Mouse (Mus musculus): ENCODE data around the gene Zfp800. TPM values are rescaled to one million over a fixed set of nuclear protein-coding genes. Genes with fewer than 3 reads are reported as not detected.

Zfp800 gene
- polyA plus RNA-seq, 1 experiment: 4.6 TPM

DNA sequence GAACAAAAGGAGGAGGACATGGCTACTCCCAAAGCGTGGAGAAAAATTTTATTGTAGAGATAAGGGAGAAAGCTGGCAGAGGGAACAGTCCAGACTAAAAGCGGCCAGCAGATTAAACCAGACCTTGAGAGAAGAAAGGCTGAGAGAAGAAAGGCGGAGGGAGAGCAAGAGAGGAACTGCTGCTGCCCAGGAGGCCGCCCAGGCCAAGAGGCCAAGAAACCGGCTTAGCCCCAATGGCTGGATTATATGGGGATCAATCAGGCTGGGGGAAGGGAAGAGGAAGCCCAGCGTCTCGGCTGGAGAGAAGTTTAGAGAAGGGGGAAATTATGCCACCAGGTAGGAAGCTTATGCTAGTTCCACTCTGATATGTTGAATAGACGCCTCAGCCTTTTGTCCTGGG lies 101.5 kb downstream of the Zfp800 start:
- DNase-seq (ENCODE audit: low read depth in 1 of 2, low spot score in 2 of 2): no peak
- Histone ChIP-seq H3K27ac (ENCODE audit: insufficient read depth, low read length) (no peak overlapping the region), H3K27me3 (ENCODE audit: control insufficient read depth, insufficient read depth, low read length) (no peaks in the 10 kb centered on the region), H3K36me3 (ENCODE audit: control insufficient read depth, insufficient read depth, low read length) (no peaks in the 10 kb centered on the region), H3K4me1 (ENCODE audit: control insufficient read depth, insufficient read depth, insufficient read length) (no peaks in the 10 kb centered on the region; the same call in 1 of the 2 replicates), H3K4me3 (ENCODE audit: extremely low read depth, insufficient read depth, insufficient read length) (no peak overlapping the region)
- 79% methylated on average over 8 of the region's 8 CpGs for WGBS
- TF ChIP-seq POLR2A (IDR thresholded peaks at IDR 0.05; ENCODE audit: low read depth, low read length): no peak
- no peak for TF ChIP-seq CTCF (IDR thresholded peaks at IDR 0.05; ENCODE audit: extremely low read depth, insufficient read depth, insufficient read length, insufficient replicate concordance)

DNA sequence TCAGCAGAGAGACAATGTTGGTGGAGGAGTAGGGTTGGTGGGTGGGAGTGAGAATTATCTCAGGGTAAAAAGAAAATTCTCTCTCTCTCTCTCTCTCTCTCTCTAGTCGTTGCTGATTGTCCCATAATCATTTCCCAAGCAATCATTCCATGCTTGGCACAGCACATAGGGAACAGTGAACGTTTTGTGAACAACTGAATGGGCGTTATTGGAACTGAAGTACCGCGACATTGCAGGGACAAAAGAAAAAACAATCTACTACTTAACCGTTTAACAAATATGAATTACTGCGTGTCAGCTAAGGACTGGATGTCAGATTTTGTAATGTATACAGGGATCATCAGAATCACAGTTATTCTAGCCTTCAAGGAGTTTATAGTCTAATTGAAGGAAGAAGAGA lies 102.2 kb downstream of the Zfp800 start:
- WGBS: 82% methylated on average over 7 of the region's 7 CpGs
- DNase-seq (ENCODE audit: low read depth in 1 of 2, low spot score in 2 of 2): no peak
- TF ChIP-seq CTCF (IDR thresholded peaks at IDR 0.05; ENCODE audit: extremely low read depth, insufficient read depth, insufficient read length, insufficient replicate concordance): no peak

DNA sequence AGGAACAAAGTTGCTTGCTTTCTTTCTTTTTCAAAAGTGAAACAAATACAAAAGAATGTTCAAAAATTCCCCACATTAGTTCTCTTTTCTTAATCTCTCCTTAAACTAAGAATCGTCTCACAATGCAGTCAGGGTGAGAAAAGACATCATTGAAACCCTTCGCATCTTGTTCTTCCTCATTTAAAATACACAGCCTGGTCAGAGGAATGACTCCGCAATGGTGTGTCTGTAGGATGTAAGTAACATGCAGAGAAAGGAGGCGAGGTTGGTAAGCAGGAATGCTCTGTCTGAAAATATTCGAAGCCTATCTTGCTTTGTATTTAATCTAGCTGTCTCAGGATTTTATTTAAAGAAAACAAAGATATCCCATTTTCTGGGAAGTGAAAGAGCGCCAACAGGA lies 105.0 kb downstream of the Zfp800 start:
- DNase-seq (ENCODE audit: low read depth in 1 of 2, low spot score in 2 of 2): no peak

More for the DNA sequence above, 102.2 kb downstream of the Zfp800 start:
- Histone ChIP-seq H3K27ac (ENCODE audit: insufficient read depth, low read length) (no peak overlapping the region), H3K4me1 (ENCODE audit: control insufficient read depth, insufficient read depth, insufficient read length) (no peaks in the 10 kb centered on the region; the same call in 1 of the 2 replicates), H3K36me3 (ENCODE audit: control insufficient read depth, insufficient read depth, low read length) (no peaks in the 10 kb centered on the region), H3K4me3 (ENCODE audit: extremely low read depth, insufficient read depth, insufficient read length) (no peak overlapping the region), H3K27me3 (ENCODE audit: control insufficient read depth, insufficient read depth, low read length) (no peaks in the 10 kb centered on the region)

DNA sequence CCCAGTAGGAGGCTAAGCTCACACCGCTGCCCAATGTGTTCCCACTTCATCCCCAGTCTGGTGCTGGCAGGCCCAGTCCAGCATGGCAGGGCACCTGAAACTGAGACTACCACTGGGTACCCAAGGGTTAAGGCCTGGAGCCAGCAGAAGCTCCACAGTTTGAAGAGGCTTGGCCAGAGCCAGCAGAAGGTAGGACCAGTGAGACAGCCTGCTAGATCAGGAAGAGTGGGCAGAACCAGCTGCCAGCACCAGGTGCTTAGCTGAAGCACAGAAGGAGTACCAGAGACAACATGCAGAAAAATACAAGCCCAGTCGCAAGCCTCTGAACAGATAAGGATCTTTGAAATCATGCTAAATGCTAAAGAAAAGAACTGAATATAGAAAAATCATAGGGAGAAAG lies 117.9 kb downstream of the Zfp800 start:
- Histone ChIP-seq H3K36me3 (ENCODE audit: control insufficient read depth, insufficient read depth, low read length) (no peaks in the 10 kb centered on the region), H3K4me3 (ENCODE audit: extremely low read depth, insufficient read depth, insufficient read length) (no peak overlapping the region), H3K4me1 (ENCODE audit: control insufficient read depth, insufficient read depth, insufficient read length) (no peaks in the 10 kb centered on the region), H3K27ac (ENCODE audit: insufficient read depth, low read length) (no peak overlapping the region), H3K27me3 (ENCODE audit: control insufficient read depth, insufficient read depth, low read length) (no peaks in the 10 kb centered on the region)
- no peak for DNase-seq (ENCODE audit: low read depth in 1 of 2, low spot score in 2 of 2)
- WGBS: 88% methylated on average over 2 of the region's 2 CpGs
- TF ChIP-seq CTCF (IDR thresholded peaks at IDR 0.05; ENCODE audit: extremely low read depth, insufficient read depth, insufficient read length, insufficient replicate concordance) (no peak), POLR2A (IDR thresholded peaks at IDR 0.05; ENCODE audit: low read depth, low read length) (no peak)

More for the DNA sequence above, 105.0 kb downstream of the Zfp800 start:
- H3K27ac ChIP-seq (ENCODE audit: insufficient read depth, low read length): no peak overlapping the region; the same call in 1 of the 2 replicates
- no peaks in the 10 kb centered on the region; the same call in 1 of the 2 replicates for H3K4me1 ChIP-seq (ENCODE audit: control insufficient read depth, insufficient read depth, insufficient read length)
- TF ChIP-seq POLR2A (IDR thresholded peaks at IDR 0.05; ENCODE audit: low read depth, low read length) (no peak), CTCF (IDR thresholded peaks at IDR 0.05; ENCODE audit: extremely low read depth, insufficient read depth, insufficient read length, insufficient replicate concordance) (no peak)
- H3K36me3 ChIP-seq (ENCODE audit: control insufficient read depth, insufficient read depth, low read length): no peaks in the 10 kb centered on the region
- no peak overlapping the region for H3K4me3 ChIP-seq (ENCODE audit: extremely low read depth, insufficient read depth, insufficient read length)
- H3K27me3 ChIP-seq (ENCODE audit: control insufficient read depth, insufficient read depth, low read length): no peaks in the 10 kb centered on the region
- 61% methylated on average over 6 of the region's 6 CpGs for whole genome bisulfite sequencing

DNA sequence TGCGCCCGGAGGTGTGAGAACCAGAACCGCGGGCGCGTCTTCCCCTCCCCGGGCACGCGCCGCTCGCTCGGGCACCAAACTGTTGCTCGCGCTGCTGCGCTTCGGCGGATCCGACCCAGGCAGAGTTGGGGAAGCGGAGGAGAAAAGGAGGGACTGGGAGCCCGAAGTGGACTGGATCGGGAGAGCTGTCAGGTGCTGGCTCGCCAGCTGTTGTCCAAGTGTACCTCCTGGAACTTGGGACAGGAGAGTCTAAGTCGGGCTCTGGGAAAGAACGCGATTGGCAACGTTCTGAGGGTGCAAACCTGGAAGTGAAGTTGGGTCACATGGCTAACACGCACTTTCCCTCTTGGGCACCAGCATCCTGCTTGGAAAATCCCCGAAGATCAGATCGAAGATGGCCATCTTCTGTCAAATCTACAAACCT lies 135.6 kb downstream of the Zfp800 start:
- TF ChIP-seq POLR2A (IDR thresholded peaks at IDR 0.05; ENCODE audit: low read depth, low read length) (no peak), CTCF (IDR thresholded peaks at IDR 0.05; ENCODE audit: extremely low read depth, insufficient read depth, insufficient read length, insufficient replicate concordance) (no peak)
- Histone ChIP-seq H3K4me3 (ENCODE audit: extremely low read depth, insufficient read depth, insufficient read length) (peak overlapping the region; percentile 97), H3K36me3 (ENCODE audit: control insufficient read depth, insufficient read depth, low read length) (peaks cover 10% of the 10 kb centered on the region), H3K27ac (ENCODE audit: insufficient read depth, low read length) (peak overlapping the region; percentile 82), H3K4me1 (ENCODE audit: control insufficient read depth, insufficient read depth, insufficient read length) (no peaks in the 10 kb centered on the region; the same call in 1 of the 2 replicates), H3K27me3 (ENCODE audit: control insufficient read depth, insufficient read depth, low read length) (no peaks in the 10 kb centered on the region)
- WGBS: under 1% methylated on average over 29 of the region's 29 CpGs
- peak in 1 of 2 experiments; percentile 7 for DNase-seq (ENCODE audit: low read depth in 1 of 2, low spot score in 2 of 2)

DNA sequence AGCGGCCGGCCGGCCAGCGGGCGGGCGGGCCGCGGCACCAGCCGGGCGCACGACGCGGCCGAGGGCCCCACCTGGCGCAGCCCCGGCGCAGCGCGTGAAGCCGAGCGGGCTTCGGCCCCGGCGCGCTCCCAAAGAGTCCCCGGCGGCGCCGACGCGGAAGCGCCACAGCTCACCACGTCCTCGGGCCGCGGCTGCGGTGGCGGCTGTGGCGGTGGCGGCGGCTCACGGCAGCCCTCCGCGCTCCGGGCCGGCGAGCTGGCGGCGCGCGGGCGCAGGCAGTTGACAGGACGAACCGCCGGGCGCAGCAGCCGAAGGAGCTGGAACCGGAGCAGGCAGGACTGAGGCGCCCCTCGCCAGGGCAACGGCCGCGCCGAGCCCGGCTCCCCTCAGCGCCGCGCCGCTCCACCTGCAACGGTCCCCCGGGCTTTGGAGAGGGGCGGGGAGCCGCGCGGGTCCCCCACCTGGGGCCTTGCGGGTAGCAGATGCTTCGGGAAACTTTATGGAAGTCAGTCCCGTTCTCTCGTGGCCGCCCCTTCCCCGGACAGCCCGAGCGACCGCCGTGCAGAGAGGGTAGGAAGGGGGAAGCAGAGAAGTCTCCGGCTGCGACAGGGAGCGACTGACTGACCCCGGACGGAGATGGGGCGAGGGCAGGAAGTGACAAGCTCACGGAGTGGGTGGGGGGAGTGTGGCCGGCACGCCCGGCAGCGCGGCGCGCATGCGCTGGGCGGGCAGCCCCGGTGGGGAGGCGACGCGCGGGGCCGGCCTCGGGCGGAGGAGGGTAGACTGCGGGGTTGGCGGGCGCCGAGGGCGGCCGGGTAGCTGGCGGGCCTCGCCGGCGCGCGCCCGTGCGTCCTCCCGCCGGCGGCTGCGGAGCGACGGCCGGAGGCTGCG lies 136.3 kb downstream of the Zfp800 start:
- 4% methylated on average over 101 of the region's 131 CpGs for WGBS
- DNase-seq (ENCODE audit: low read depth in 1 of 2, low spot score in 2 of 2): peak; percentile 72 to 89
- Histone ChIP-seq H3K27ac (ENCODE audit: insufficient read depth, low read length) (peak overlapping the region; percentile 95), H3K4me3 (ENCODE audit: extremely low read depth, insufficient read depth, insufficient read length) (peak overlapping the region; percentile 97), H3K4me1 (ENCODE audit: control insufficient read depth, insufficient read depth, insufficient read length) (no peaks in the 10 kb centered on the region; the same call in 1 of the 2 replicates), H3K36me3 (ENCODE audit: control insufficient read depth, insufficient read depth, low read length) (peaks cover 10% of the 10 kb centered on the region), H3K27me3 (ENCODE audit: control insufficient read depth, insufficient read depth, low read length) (no peaks in the 10 kb centered on the region)
- peak; percentile 89 for TF ChIP-seq POLR2A (IDR thresholded peaks at IDR 0.05; ENCODE audit: low read depth, low read length)
- TF ChIP-seq CTCF (IDR thresholded peaks at IDR 0.05; ENCODE audit: extremely low read depth, insufficient read depth, insufficient read length, insufficient replicate concordance): no peak
